Mouse (Mus musculus) MEL (cell line): ENCODE measurements around the gene 1700088E04Rik. TPM values are rescaled to one million over a fixed set of nuclear protein-coding genes. Genes with fewer than 3 reads are reported as not detected.
A peak's percentile ranks its signal among the peaks of the same experiment; 100 is the strongest.

ENCODE experiments used
- DNase-seq: peaks from one replicate; pipeline ENCODE4 v3.0.0; 2011; ENCODE audit warnings: low read depth, low spot score
- H3K27ac ChIP-seq: 2 replicates; pipeline ENCODE4 v1.5.1; 2012; ENCODE audit warnings: low read depth, mild to moderate bottlenecking, control low read depth, low read length, moderate library complexity; ENCODE audit not compliant: control insufficient read depth
- H3K27me3 ChIP-seq, 2 experiments: fragments of 150-350 bp in 1 of 2; sonication (generic) in 1 of 2; 2 replicates each; pipeline ENCODE4 v1.6.1; 2012; ENCODE audit warnings: low read length in 2 of 2, mild to moderate bottlenecking in 2 of 2, improper control_type of control experiment in 1 of 2, moderate library complexity in 1 of 2; ENCODE audit not compliant: insufficient read depth in 2 of 2, control insufficient read depth in 1 of 2
- H3K36me3 ChIP-seq, 2 experiments: 2 replicates each; pipeline ENCODE4 v1.6.1; 2012 to 2014; ENCODE audit warnings: low read length in 2 of 2, improper control_type of control experiment in 1 of 2, inconsistent platforms in 1 of 2, mild to moderate bottlenecking in 1 of 2; ENCODE audit not compliant: insufficient read depth in 2 of 2, control insufficient read depth in 1 of 2
- H3K4me1 ChIP-seq, 2 experiments: fragments of 150-350 bp in 1 of 2; sonication (generic) in 1 of 2; 2 replicates each; pipeline ENCODE4 v1.6.1; 2012; ENCODE audit warnings: low read length in 2 of 2, improper control_type of control experiment in 1 of 2, mild to moderate bottlenecking in 1 of 2; ENCODE audit not compliant: insufficient read depth in 2 of 2, control insufficient read depth in 1 of 2
- H3K4me3 ChIP-seq, 2 experiments: fragments of 150-350 bp in 1 of 2; sonication (generic) in 1 of 2; 2 replicates each; pipeline ENCODE4 v1.5.1; 2012; ENCODE audit warnings: low read depth in 2 of 2, low read length in 2 of 2, mild to moderate bottlenecking in 2 of 2, moderate library complexity in 2 of 2, control low read depth in 1 of 2, improper control_type of control experiment in 1 of 2; ENCODE audit not compliant: control insufficient read depth in 1 of 2, insufficient read depth in 1 of 2
- H3K79me2 ChIP-seq: 2 replicates; pipeline ENCODE4 v1.6.1; 2012; ENCODE audit warnings: mild to moderate bottlenecking, low read length, moderate library complexity; ENCODE audit not compliant: control insufficient read depth, poor library complexity, insufficient read depth
- H3K9ac ChIP-seq: 2 replicates; pipeline ENCODE4 v1.6.1; 2012; ENCODE audit warnings: low read depth, mild to moderate bottlenecking, control low read depth, low read length, moderate library complexity; ENCODE audit not compliant: control insufficient read depth, poor library complexity, severe bottlenecking
- H3K9me3 ChIP-seq: fragments of 150-350 bp; sonication (generic); replicated peaks from 2 replicates; pipeline ENCODE4 v1.6.1; 2012; ENCODE audit warnings: mild to moderate bottlenecking, low read length, improper control_type of control experiment, moderate library complexity; ENCODE audit not compliant: insufficient read depth
- BHLHE40 ChIP-seq: IDR thresholded peaks from 2 replicates; pipeline ENCODE4 v1.6.1; 2012; ENCODE audit warnings: low read depth, mild to moderate bottlenecking, inconsistent platforms, low read length, improper control_type of control experiment, borderline replicate concordance
- E2F4 ChIP-seq: IDR thresholded peaks from 2 replicates; pipeline ENCODE4 v1.6.1; 2011; ENCODE audit warnings: low read depth, low read length, improper control_type of control experiment, borderline replicate concordance
- ELF1 ChIP-seq: IDR thresholded peaks from 2 replicates; pipeline ENCODE4 v1.6.1; 2014; ENCODE audit warnings: low read depth, mild to moderate bottlenecking, inconsistent platforms, low read length, improper control_type of control experiment, moderate library complexity
- GATA1 ChIP-seq: IDR thresholded peaks from 2 replicates; pipeline ENCODE4 v1.6.1; 2011; ENCODE audit warnings: low read depth, low read length, improper control_type of control experiment
- HCFC1 ChIP-seq: IDR thresholded peaks from 2 replicates; pipeline ENCODE4 v1.6.1; 2012; ENCODE audit warnings: low read depth, mild to moderate bottlenecking, inconsistent platforms, low read length, improper control_type of control experiment, moderate library complexity
- JUND ChIP-seq: IDR thresholded peaks from 2 replicates; pipeline ENCODE4 v1.6.1; 2011; ENCODE audit warnings: low read depth, mild to moderate bottlenecking, improper control_type of control experiment, low read length
- MAX ChIP-seq: IDR thresholded peaks from 2 replicates; pipeline ENCODE4 v1.6.1; 2011; ENCODE audit warnings: low read length, improper control_type of control experiment
- MAZ ChIP-seq: IDR thresholded peaks from 2 replicates; pipeline ENCODE4 v1.6.1; 2012; ENCODE audit warnings: low read depth, mild to moderate bottlenecking, inconsistent platforms, low read length, improper control_type of control experiment
- MXI1 ChIP-seq: IDR thresholded peaks from 2 replicates; pipeline ENCODE4 v1.6.1; 2011; ENCODE audit warnings: mild to moderate bottlenecking, low read depth, low read length, improper control_type of control experiment
- MYC ChIP-seq: IDR thresholded peaks from 2 replicates; pipeline ENCODE4 v1.6.1; 2011; ENCODE audit warnings: low read depth, mild to moderate bottlenecking, low read length, improper control_type of control experiment, moderate library complexity
- NELFE ChIP-seq: IDR thresholded peaks from 2 replicates; pipeline ENCODE4 v1.6.1; 2011; ENCODE audit warnings: low read depth, low read length, improper control_type of control experiment
- NRF1 ChIP-seq: IDR thresholded peaks from 2 replicates; pipeline ENCODE4 v1.6.1; 2014; ENCODE audit warnings: low read depth, mild to moderate bottlenecking, inconsistent platforms, low read length, improper control_type of control experiment, moderate library complexity; ENCODE audit not compliant: poor library complexity, insufficient read depth, severe bottlenecking
- POLR2A ChIP-seq, 2 experiments: IDR thresholded peaks; 2 replicates each; pipeline ENCODE4 v1.6.1; 2011 to 2012; ENCODE audit warnings: low read length in 2 of 2, mild to moderate bottlenecking in 2 of 2, control low read depth in 1 of 2, improper control_type of control experiment in 1 of 2, low read depth in 1 of 2, moderate library complexity in 1 of 2; ENCODE audit not compliant: control insufficient read depth in 1 of 2, insufficient read depth in 1 of 2, poor library complexity in 1 of 2
- POLR2AphosphoS2 ChIP-seq: IDR thresholded peaks from 2 replicates; pipeline ENCODE4 v1.6.1; 2011; ENCODE audit warnings: low read length, improper control_type of control experiment
- POLR2AphosphoS5 ChIP-seq: IDR thresholded peaks from 2 replicates; pipeline ENCODE4 v1.6.1; 2012; ENCODE audit warnings: low read depth, borderline replicate concordance, mild to moderate bottlenecking, inconsistent platforms, low read length, moderate library complexity, mixed read lengths
- SIN3A ChIP-seq: IDR thresholded peaks from 2 replicates; pipeline ENCODE4 v1.6.1; 2012; ENCODE audit warnings: low read length, improper control_type of control experiment, inconsistent platforms
- TBP ChIP-seq: IDR thresholded peaks from 2 replicates; pipeline ENCODE4 v1.8.0; 2011; ENCODE audit warnings: low read depth, low read length, improper control_type of control experiment
- TCF12 ChIP-seq: IDR thresholded peaks from 2 replicates; pipeline ENCODE4 v1.6.1; 2014; ENCODE audit warnings: low read depth, mild to moderate bottlenecking, inconsistent platforms, low read length, improper control_type of control experiment, moderate library complexity
- USF2 ChIP-seq, 2 experiments: IDR thresholded peaks; 2 replicates each; pipeline ENCODE4 v1.6.1; 2011 to 2012; ENCODE audit warnings: improper control_type of control experiment in 2 of 2, low read length in 2 of 2, borderline replicate concordance in 1 of 2, inconsistent platforms in 1 of 2, low read depth in 1 of 2, mild to moderate bottlenecking in 1 of 2; ENCODE audit not compliant: insufficient read depth in 1 of 2
- ZC3H11A ChIP-seq: IDR thresholded peaks from 2 replicates; pipeline ENCODE4 v1.6.1; 2012; ENCODE audit warnings: low read depth, mild to moderate bottlenecking, inconsistent platforms, low read length, improper control_type of control experiment
- ZMIZ1 ChIP-seq: IDR thresholded peaks from 2 replicates; pipeline ENCODE4 v1.6.1; 2012; ENCODE audit warnings: low read depth, mild to moderate bottlenecking, inconsistent platforms, low read length, improper control_type of control experiment, moderate library complexity
- ZNF384 ChIP-seq: IDR thresholded peaks from 2 replicates; pipeline ENCODE4 v1.6.1; 2012; ENCODE audit warnings: low read depth, mild to moderate bottlenecking, inconsistent platforms, low read length, improper control_type of control experiment
- polyA plus RNA-seq, 2 experiments: library from polyadenylated mRNA; stranded (reverse) in 1 of 2; unstranded in 1 of 2; fragments of >175 nt in 1 of 2; fragments of >200 nt in 1 of 2; gene quantifications; 2 replicates each; pipeline versions ENCODE4 v1.2.1 to v1.2.4; 2012; ENCODE audit warnings: low replicate concordance in 2 of 2, low read depth in 1 of 2; ENCODE audit not compliant: insufficient read length in 2 of 2, insufficient read depth in 1 of 2, missing spikeins in 1 of 2
- total RNA-seq: library from RNA; depleted of rRNA; stranded (reverse); fragments of 300-350 nt; gene quantifications from 2 replicates; pipeline ENCODE4 v1.2.3, GENCODE M21; 2012; rRNA removed

The 1700088E04Rik gene
- total RNA-seq (4.0 and 4.9 TPM in 2 replicates), polyA plus RNA-seq (1 to 10 TPM in 1 of 2 experiments, not detected in 1; 9.3 TPM)

DNA sequence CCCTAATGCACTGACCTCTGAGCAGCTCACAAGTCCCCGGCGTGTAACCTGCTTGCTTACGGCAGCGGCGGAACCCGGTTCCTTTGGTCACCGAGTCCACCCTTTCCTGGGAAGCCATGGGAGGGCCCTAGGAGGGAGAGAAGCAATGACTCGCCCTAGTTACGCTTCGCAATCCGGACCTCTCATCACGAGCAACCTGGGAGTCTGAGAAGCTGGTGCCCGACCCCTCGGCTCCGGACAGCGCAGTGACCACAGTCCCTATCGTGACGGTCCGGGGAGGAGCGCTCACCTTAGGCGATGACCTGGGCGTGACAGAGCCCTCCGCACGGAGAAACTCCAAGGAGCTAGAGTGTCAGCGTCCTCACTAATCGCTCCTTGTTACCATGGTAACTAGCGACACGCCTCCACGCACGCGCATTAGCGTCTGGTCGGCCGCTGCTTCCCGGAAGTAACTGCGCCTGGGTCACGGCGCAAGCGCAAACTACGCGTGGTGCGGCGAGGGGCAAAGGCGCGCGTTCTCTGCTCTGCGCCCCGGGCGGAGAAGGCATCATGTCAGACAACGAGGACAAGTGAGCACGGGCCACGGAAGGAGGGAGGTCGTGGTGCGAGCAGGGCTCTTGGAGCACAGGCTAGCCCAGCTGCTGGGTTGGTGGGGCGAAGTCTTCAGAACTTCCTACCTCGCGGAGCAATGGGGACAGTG, at the start of gene 1700088E04Rik, which contains the start of gene Polr2f:
1700088E04Rik (minus strand) TSS at position 388 of the 700 bp plus-strand sequence.
Polr2f (plus strand) TSS at position 144 of the 700 bp plus-strand sequence.
- Histone ChIP-seq H3K36me3 (peaks cover 3 to 6% of the 10 kb centered on the region in 2 experiments; a peak in 3 of 4 replicates), H3K9ac (peak within 1 kb of the TSS; percentile 85), H3K27ac (peak within 1 kb of the TSS; percentile 45), H3K9me3 (no peaks in the 10 kb centered on the region), H3K79me2 (peaks cover 23% of the 10 kb centered on the region), H3K27me3 (no peaks in the 10 kb centered on the region)
- peak; percentile 96 for DNase-seq
- TF ChIP-seq MXI1: peak; percentile 95
- TF ChIP-seq POLR2AphosphoS5: no peak
- peak; percentile 93 for TF ChIP-seq POLR2AphosphoS2
- TF ChIP-seq MAZ: peak; percentile 43; the same call in 1 of the 2 replicates
- TF ChIP-seq GATA1: 0 out of 2 replicates have a peak, but pooled peaks have one; percentile 33
- no peak; the same call in 1 of the 2 replicates for TF ChIP-seq TCF12
- TF ChIP-seq ZMIZ1: 0 out of 2 replicates have a peak, but pooled peaks have one; percentile 74
- TF ChIP-seq E2F4: no peak
- no peak for TF ChIP-seq USF2 (IDR thresholded peaks at IDR 0.05; ENCODE audit: borderline replicate concordance in 1 of 2, insufficient read depth in 1 of 2, low read depth in 1 of 2, low read length in 2 of 2)
- TF ChIP-seq SIN3A: peak; percentile 97
- TF ChIP-seq HCFC1: peak; percentile 87
- TF ChIP-seq MYC: peak; percentile 77
- TF ChIP-seq JUND: no peak
- peak; percentile 85 to 97 for TF ChIP-seq POLR2A (IDR thresholded peaks at IDR 0.05; ENCODE audit: control insufficient read depth in 1 of 2, insufficient read depth in 1 of 2, low read depth in 1 of 2, low read length in 2 of 2, poor library complexity in 1 of 2)
- peak; percentile 97 for TF ChIP-seq NELFE
- peak; percentile 83 for TF ChIP-seq MAX
- peak; percentile 98 for TF ChIP-seq ELF1
- TF ChIP-seq TBP: 0 out of 2 replicates have a peak, but pooled peaks have one; percentile 12
- no peak for TF ChIP-seq ZNF384
- no peak for TF ChIP-seq ZC3H11A
- TF ChIP-seq BHLHE40: no peak
- TF ChIP-seq NRF1: peak; percentile 95
- TF ChIP-seq, all 39 proteins: peak for 14
- H3K4me1 ChIP-seq: peaks cover 3 to 9% of the 10 kb centered on the region in 2 experiments; a peak in 2 of 4 replicates
- H3K4me3 ChIP-seq: peak within 1 kb of the TSS; percentile 84 to 88
